Mouse (Mus musculus) myocyte (in vitro differentiated cells): Measurements from ENCODE around the gene Pctp.

Source experiments
- CEBPB ChIP-seq: IDR thresholded peaks from 2 replicates; pipeline ENCODE4 v1.6.1; 2011; ENCODE audit warnings: mild to moderate bottlenecking, moderate library complexity; ENCODE audit not compliant: poor library complexity, insufficient read depth, severe bottlenecking
- E2F4 ChIP-seq: IDR thresholded peaks from one replicate; pipeline ENCODE4 v1.6.1; 2011; ENCODE audit warnings: mild to moderate bottlenecking, control low read depth, moderate library complexity; ENCODE audit not compliant: insufficient read depth
- MAX ChIP-seq: IDR thresholded peaks from one replicate; pipeline ENCODE4 v1.6.1; 2011; ENCODE audit warnings: low read depth, mild to moderate bottlenecking, control low read depth
- MYOD1 ChIP-seq, 3 experiments: IDR thresholded peaks; one replicate each; pipeline ENCODE4 v1.6.1; 2011; ENCODE audit warnings: control low read depth in 2 of 3, low read depth in 2 of 3, mild to moderate bottlenecking in 2 of 3, moderate library complexity in 1 of 3; ENCODE audit not compliant: insufficient read length in 2 of 3, control insufficient read depth in 1 of 3
- MYOG ChIP-seq, 3 experiments: IDR thresholded peaks; one replicate each; pipeline ENCODE4 v1.6.1; 2011; ENCODE audit warnings: control low read depth in 2 of 3, low read depth in 2 of 3, mild to moderate bottlenecking in 2 of 3; ENCODE audit not compliant: insufficient read length in 2 of 3, control insufficient read depth in 1 of 3, insufficient read depth in 1 of 3
- POLR2A ChIP-seq: IDR thresholded peaks from one replicate; pipeline ENCODE4 v1.6.1; 2011; ENCODE audit warnings: low read depth, mild to moderate bottlenecking, control low read depth, moderate library complexity; ENCODE audit not compliant: insufficient read length
- POLR2AphosphoS2 ChIP-seq: IDR thresholded peaks from one replicate; pipeline ENCODE4 v1.6.1; 2011; ENCODE audit warnings: low read depth, control low read depth; ENCODE audit not compliant: insufficient read length
- REST ChIP-seq: IDR thresholded peaks from one replicate; pipeline ENCODE4 v1.6.1; 2011; ENCODE audit warnings: mild to moderate bottlenecking, control low read depth, moderate library complexity; ENCODE audit not compliant: insufficient read depth, insufficient read length
- SRF ChIP-seq: IDR thresholded peaks from one replicate; pipeline ENCODE4 v1.6.1; 2011; ENCODE audit warnings: low read depth; ENCODE audit not compliant: control insufficient read depth, insufficient read length
- TCF12 ChIP-seq: IDR thresholded peaks from one replicate; pipeline ENCODE4 v1.6.1; 2011; ENCODE audit warnings: mild to moderate bottlenecking, control low read depth; ENCODE audit not compliant: poor library complexity, insufficient read depth, severe bottlenecking
- TCF3 ChIP-seq: IDR thresholded peaks from one replicate; pipeline ENCODE4 v1.6.1; 2011; ENCODE audit warnings: low read depth, control low read depth; ENCODE audit not compliant: insufficient read length
- USF1 ChIP-seq: IDR thresholded peaks from one replicate; pipeline ENCODE4 v1.6.1; 2011; ENCODE audit warnings: low read depth, mild to moderate bottlenecking, control low read depth, moderate library complexity

GRCm38 (mm10) chr11:90007791-90008531 lies 5.3 kb upstream of the Pctp start:
- TF ChIP-seq SRF (no peak), POLR2A (no peak), E2F4 (no peak), POLR2AphosphoS2 (no peak), USF1 (no peak), TCF12 (no peak), MAX (no peak), CEBPB (no peak), TCF3 (no peak), REST (no peak), MYOG (IDR thresholded peaks at IDR 0.05; ENCODE audit: control insufficient read depth in 1 of 3, insufficient read depth in 1 of 3, insufficient read length in 2 of 3, low read depth in 2 of 3) (no peak), MYOD1 (IDR thresholded peaks at IDR 0.05; ENCODE audit: control insufficient read depth in 1 of 3, insufficient read length in 2 of 3, low read depth in 2 of 3) (no peak)
